Mouse (Mus musculus) central nervous system, embryonic 18 days (tissue): Measurements from ENCODE around the gene Ctsll3. TPM values are rescaled to one million over a fixed set of nuclear protein-coding genes. Genes with fewer than 3 reads are reported as not detected.

Experiments
- polyA plus RNA-seq: library from polyadenylated mRNA; depleted of rRNA; stranded (reverse); fragments of >200 nt; gene quantifications from 2 replicates; pipeline ENCODE4 v1.2.3, GENCODE M21; 2012; rRNA removed

Ctsll3 gene
- polyA plus RNA-seq = not detected in 2 replicates

GRCm38 (mm10) chr13:60802749-60803148 is at the start of gene Ctsll3:
TSS of gene Ctsll3 (minus strand) at chr13:60802849.

GRCm38 (mm10) chr13:60786264-60786663 is 16.4 kb downstream of the Ctsll3 start, which contains the start of gene BC051665:
TSS of gene BC051665 (minus strand) at chr13:60786364.

Other genes with a start within 250 kb of the Ctsll3 start
- 105 and 111 TPM in 2 replicates for gene Dapk1, start 200.9 kb downstream of the Ctsll3 start, polyA plus RNA-seq
- not detected in 2 replicates for gene BC051665, start 16.5 kb downstream of the Ctsll3 start, polyA plus RNA-seq
- 0.83 TPM in 1 of 2 replicates, not detected in the other for gene 4930486L24Rik, start 61.6 kb upstream of the Ctsll3 start, polyA plus RNA-seq
- 0.13 TPM in 1 of 2 replicates, not detected in the other for gene Gm49392, start 94.0 kb upstream of the Ctsll3 start, polyA plus RNA-seq
- 2.2 and 3.8 TPM in 2 replicates for gene Ctla2b, start 94.6 kb upstream of the Ctsll3 start, polyA plus RNA-seq
- gene Tpbpb, start 102.0 kb upstream of the Ctsll3 start, polyA plus RNA-seq = not detected in 2 replicates
- not detected in 2 replicates for gene Gm49393, start 132.7 kb upstream of the Ctsll3 start, polyA plus RNA-seq
- 3.4 and 8.8 TPM in 2 replicates for gene Gm49391, start 133.7 kb upstream of the Ctsll3 start, polyA plus RNA-seq
- 20.9 and 46.0 TPM in 2 replicates for gene Ctla2a, start 133.8 kb upstream of the Ctsll3 start, polyA plus RNA-seq
- not detected in 2 replicates for gene Tpbpa, start 139.1 kb upstream of the Ctsll3 start, polyA plus RNA-seq
- gene Ctsj, start 203.1 kb upstream of the Ctsll3 start, polyA plus RNA-seq = not detected in 2 replicates
- not detected in 2 replicates for gene Ctsq, start 237.8 kb upstream of the Ctsll3 start, polyA plus RNA-seq